Mouse (Mus musculus) megakaryocyte progenitor cell, adult 5-6 weeks (primary cell): ENCODE data around the gene Sephs2. TPM values are rescaled to one million over a fixed set of nuclear protein-coding genes. Genes with fewer than 3 reads are reported as not detected.
"Not testable (repeated sequence)": the region's sequence is repeated elsewhere in the genome, so short reads cannot be mapped to it uniquely, and the experiment has no call there.

ENCODE experiments used
- ATAC-seq: replicated peaks from 2 replicates; pipeline ENCODE4 v1.8.0; 2016; ENCODE audit warnings: mild to moderate bottlenecking, moderate TSS enrichment, inconsistent platforms; ENCODE audit not compliant: poor library complexity
- total RNA-seq, 2 experiments: library from RNA; stranded (forward) in 1 of 2; stranded (reverse) in 1 of 2; fragments of 157-497, 149-512 nt in 1 of 2; fragments of 200-1000 nt in 1 of 2; gene quantifications; 2 replicates each; pipeline versions ENCODE4 v1.2.3 to v1.2.4; 2015 to 2017

Gene Sephs2
- total RNA-seq, 2 experiments from 2014 or later = 63.9 to 168 TPM

- no peak for ATAC-seq
These were observed 1.3 kb downstream of the Sephs2 start for GRCm38 (mm10) chr7:127272566-127272965.

- no peak for ATAC-seq
These were observed 2.8 kb downstream of the Sephs2 start for GRCm38 (mm10) chr7:127271093-127271492.

GRCm38 (mm10) chr7:127270666-127271065 is 3.2 kb downstream of the Sephs2 start:
- ATAC-seq = no peak

GRCm38 (mm10) chr7:127270256-127270655 is 3.6 kb downstream of the Sephs2 start:
- peak; percentile 49 for ATAC-seq

- no peak for ATAC-seq
These were observed 10.3 kb downstream of the Sephs2 start for GRCm38 (mm10) chr7:127263526-127263925.

- peak; percentile 33 for ATAC-seq
These were observed 11.5 kb downstream of the Sephs2 start for GRCm38 (mm10) chr7:127262218-127262961.

- peak; percentile 84 for ATAC-seq
These were observed 13.3 kb downstream of the Sephs2 start, which contains the start of gene Dctpp1 for GRCm38 (mm10) chr7:127260309-127261111. Gene Dctpp1, minus strand, starts transcription at chr7:127260709.

GRCm38 (mm10) chr7:127259186-127259905 is 14.5 kb downstream of the Sephs2 start:
- no peak for ATAC-seq

- ATAC-seq = no peak
These were observed 17.3 kb downstream of the Sephs2 start for GRCm38 (mm10) chr7:127256518-127256917.

- no peak for ATAC-seq
These were observed 17.9 kb downstream of the Sephs2 start for GRCm38 (mm10) chr7:127255965-127256364.

GRCm38 (mm10) chr7:127255008-127255407 is 18.8 kb downstream of the Sephs2 start:
- no peak for ATAC-seq

- peak; percentile 77 for ATAC-seq
These were observed 19.8 kb downstream of the Sephs2 start for GRCm38 (mm10) chr7:127253821-127254769.

- ATAC-seq = no peak
These were observed 20.5 kb downstream of the Sephs2 start for GRCm38 (mm10) chr7:127253341-127253740.

- ATAC-seq = peak; percentile 14; the same call in 1 of the 2 replicates
These were observed 21.4 kb downstream of the Sephs2 start for GRCm38 (mm10) chr7:127252414-127252813.

- not testable (repeated sequence) for ATAC-seq
These were observed 23.3 kb downstream of the Sephs2 start for GRCm38 (mm10) chr7:127250511-127250910.

- no peak; the same call in none of the 2 replicates for ATAC-seq
These were observed 29.0 kb downstream of the Sephs2 start for GRCm38 (mm10) chr7:127244658-127245510.

- ATAC-seq = peak; percentile 92
These were observed 29.8 kb downstream of the Sephs2 start, which contains the start of gene Zfp771 for GRCm38 (mm10) chr7:127243870-127244657. Gene Zfp771, plus strand, starts transcription at chr7:127244274.

GRCm38 (mm10) chr7:127243361-127243867 is 30.4 kb downstream of the Sephs2 start:
- 0 out of 2 replicates have a peak, but pooled peaks have one; percentile 8 for ATAC-seq
